Mouse (Mus musculus) kidney, postnatal 0 days (tissue): ENCODE measurements around the gene Aqp9. TPM values are rescaled to one million over a fixed set of nuclear protein-coding genes. Genes with fewer than 3 reads are reported as not detected.

ENCODE experiments used
- ATAC-seq: fragments of 200-750 bp; cut with Nextera tagmentation; replicated peaks from 2 replicates; pipeline ENCODE4 v1.8.0; 2017; ENCODE audit warnings: low read depth, moderate number of reproducible peaks, moderate TSS enrichment, moderate library complexity; ENCODE audit not compliant: low FRiP score
- DNase-seq: peaks from one replicate; pipeline ENCODE4 v3.0.0-alpha.2; 2016; ENCODE audit warnings: low spot score
- H3K27ac ChIP-seq: fragments of 300-500 bp; sonication (generic); 2 replicates; pipeline ENCODE4 v1.5.1; 2014; ENCODE audit warnings: mild to moderate bottlenecking
- H3K27me3 ChIP-seq: fragments of 300-500 bp; sonication (generic); 2 replicates; pipeline ENCODE4 v1.6.1; 2014; ENCODE audit warnings: low read length, mixed read lengths; ENCODE audit not compliant: insufficient read depth
- H3K36me3 ChIP-seq: fragments of 300-500 bp; sonication (generic); 2 replicates; pipeline ENCODE4 v1.6.1; 2014; ENCODE audit warnings: low read length, mixed read lengths; ENCODE audit not compliant: insufficient read depth
- H3K4me1 ChIP-seq: fragments of 300-500 bp; sonication (generic); replicated peaks from 2 replicates; pipeline ENCODE4 v1.6.1; 2014; ENCODE audit warnings: antibody characterized with exemption, low read length, mixed read lengths; ENCODE audit not compliant: insufficient read depth
- H3K4me2 ChIP-seq: fragments of 300-500 bp; sonication (generic); 2 replicates; pipeline ENCODE4 v1.6.1; 2014; ENCODE audit warnings: mild to moderate bottlenecking, low read length, moderate library complexity, mixed read lengths
- H3K4me3 ChIP-seq: fragments of 300-500 bp; sonication (generic); replicated peaks from 2 replicates; pipeline ENCODE4 v1.5.1; 2014; ENCODE audit warnings: low read depth, low read length
- H3K9ac ChIP-seq: fragments of 300-500 bp; sonication (generic); 2 replicates; pipeline ENCODE4 v1.6.1; 2014; ENCODE audit warnings: low read depth, low read length
- H3K9me3 ChIP-seq: fragments of 300-500 bp; sonication (generic); replicated peaks from 2 replicates; pipeline ENCODE4 v1.6.1; 2016; ENCODE audit warnings: low read length, inconsistent platforms, mixed read lengths
- CTCF ChIP-seq: IDR thresholded peaks from 2 replicates; pipeline ENCODE4 v1.5.1; 2016; ENCODE audit warnings: antibody characterized with exemption, low read depth, mild to moderate bottlenecking, moderate library complexity
- WGBS: fragments of 180-500 bp; shearing (Covaris S2); extraction: QIAGEN DNeasy Blood & Tissue Kit; methylation state at CpG from one replicate; pipeline ENCODE4 v1.1.7; 2014; 5-methylcytosine and 5-hydroxymethylcytosine counted together
- polyA plus RNA-seq: library from polyadenylated mRNA; unstranded; fragments of >200 nt; fragmentation: Nextera tagmentation; extraction: Ambion mirVana; gene quantifications from 2 replicates; pipeline ENCODE4 v1.2.1, GENCODE M21; 2015

Aqp9 gene
- polyA plus RNA-seq, 1 experiment from 2014 or later = 0.04 TPM

GRCm38 (mm10) chr9:71185823-71186222, 17.3 kb upstream of the Aqp9 start:
- Histone ChIP-seq H3K36me3 (no peaks in the 10 kb centered on the region), H3K4me1 (no peaks in the 10 kb centered on the region), H3K4me3 (no peak overlapping the region), H3K27me3 (no peaks in the 10 kb centered on the region), H3K9ac (no peak overlapping the region), H3K9me3 (no peaks in the 10 kb centered on the region), H3K4me2 (no peak overlapping the region), H3K27ac (no peak overlapping the region)
- TF ChIP-seq CTCF = no peak
- DNase-seq (no peak), ATAC-seq (no peak)
- 81% methylated on average over 2 of the region's 2 CpGs for WGBS

GRCm38 (mm10) chr9:71185285-71185684, 16.8 kb upstream of the Aqp9 start:
- DNase-seq (no peak), ATAC-seq (no peak)
- no peaks in the 10 kb centered on the region for H3K36me3 ChIP-seq
- H3K4me2 ChIP-seq = no peak overlapping the region
- no peaks in the 10 kb centered on the region for H3K4me1 ChIP-seq
- no peak for TF ChIP-seq CTCF
- no peaks in the 10 kb centered on the region for H3K27me3 ChIP-seq
- no peaks in the 10 kb centered on the region for H3K9me3 ChIP-seq
- no peak overlapping the region for H3K9ac ChIP-seq
- no peak overlapping the region for H3K4me3 ChIP-seq
- H3K27ac ChIP-seq = no peak overlapping the region

- Histone ChIP-seq H3K4me1 (no peaks in the 10 kb centered on the region), H3K27me3 (no peaks in the 10 kb centered on the region), H3K4me2 (no peak overlapping the region), H3K27ac (no peak overlapping the region), H3K9me3 (no peaks in the 10 kb centered on the region), H3K9ac (no peak overlapping the region), H3K36me3 (no peaks in the 10 kb centered on the region), H3K4me3 (no peak overlapping the region)
- TF ChIP-seq CTCF = peak; percentile 57
- DNase-seq (peak; percentile 84), ATAC-seq (no peak)
- WGBS = 56% methylated on average over 8 of the region's 8 CpGs
Observed at GRCm38 (mm10) chr9:71179964-71180700, 11.7 kb upstream of the Aqp9 start.

GRCm38 (mm10) chr9:71179276-71179896, 10.9 kb upstream of the Aqp9 start:
- Histone ChIP-seq H3K27me3 (no peaks in the 10 kb centered on the region), H3K4me2 (no peak overlapping the region), H3K9ac (no peak overlapping the region), H3K27ac (no peak overlapping the region), H3K4me3 (no peak overlapping the region), H3K36me3 (no peaks in the 10 kb centered on the region), H3K4me1 (no peaks in the 10 kb centered on the region), H3K9me3 (no peaks in the 10 kb centered on the region)
- no peak for TF ChIP-seq CTCF
- no peak for DNase-seq
- 71% methylated on average over 6 of the region's 6 CpGs for WGBS
- ATAC-seq = no peak

GRCm38 (mm10) chr9:71175686-71176085, 7.2 kb upstream of the Aqp9 start:
- DNase-seq (no peak), ATAC-seq (no peak)
- WGBS = 78% methylated on average over 1 of the region's 1 CpGs
- no peak overlapping the region for H3K4me3 ChIP-seq
- no peaks in the 10 kb centered on the region for H3K4me1 ChIP-seq
- H3K36me3 ChIP-seq = no peaks in the 10 kb centered on the region
- no peaks in the 10 kb centered on the region for H3K9me3 ChIP-seq
- H3K4me2 ChIP-seq = no peak overlapping the region
- no peak overlapping the region for H3K9ac ChIP-seq
- H3K27me3 ChIP-seq = no peaks in the 10 kb centered on the region
- no peak overlapping the region for H3K27ac ChIP-seq
- no peak for TF ChIP-seq CTCF

GRCm38 (mm10) chr9:71174316-71174975, 6.0 kb upstream of the Aqp9 start:
- 84% methylated on average over 5 of the region's 5 CpGs for WGBS
- no peak for ATAC-seq
- no peaks in the 10 kb centered on the region for H3K36me3 ChIP-seq
- no peak overlapping the region for H3K4me2 ChIP-seq
- no peaks in the 10 kb centered on the region for H3K27me3 ChIP-seq
- no peak overlapping the region for H3K4me3 ChIP-seq
- H3K9me3 ChIP-seq = no peaks in the 10 kb centered on the region
- DNase-seq = no peak
- H3K4me1 ChIP-seq = no peaks in the 10 kb centered on the region
- H3K9ac ChIP-seq = no peak overlapping the region
- TF ChIP-seq CTCF = no peak
- no peak overlapping the region for H3K27ac ChIP-seq
